Mouse (Mus musculus): ENCODE data around the gene Atxn2.

DNA sequence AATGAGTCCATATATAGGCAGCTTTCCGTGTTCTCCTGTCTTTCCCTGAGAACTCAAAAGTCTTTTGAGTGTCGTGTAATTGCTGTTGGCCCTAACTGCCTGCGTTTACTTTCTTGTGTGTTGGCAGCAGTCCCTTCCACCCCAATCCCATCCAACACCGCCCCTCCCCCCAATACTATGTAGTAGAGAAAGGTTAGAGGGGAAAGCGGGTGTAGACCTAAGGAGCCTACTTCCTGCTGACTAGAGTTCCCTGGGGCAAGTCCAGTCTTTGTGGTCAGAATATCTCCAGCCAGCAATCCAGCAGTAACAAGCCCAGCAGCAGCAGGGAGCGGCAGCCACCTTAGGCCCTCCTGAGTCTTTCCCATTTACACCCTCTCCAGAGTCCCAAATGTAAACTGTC lies 42.7 kb upstream of the Atxn2 start:
- TF ChIP-seq GATA1 (IDR thresholded peaks at IDR 0.05; ENCODE audit: low read length) (no peak), TAL1 (IDR thresholded peaks at IDR 0.05; ENCODE audit: low read length) (no peak)

All from erythroblast, embryonic 14.5 days (primary cell).